Mouse (Mus musculus): ENCODE results near the gene Apof. TPM values are rescaled to one million over a fixed set of nuclear protein-coding genes. Genes with fewer than 3 reads are reported as not detected.

Apof gene
- polyA plus RNA-seq (2015; fragmentation: Nextera tagmentation; extraction: Ambion mirVana) = 5.7 and 7.3 TPM in 2 replicates

GRCm38 (mm10) chr10:128268371-128268770, at the start of gene Apof:
TSS of gene Apof (plus strand) at chr10:128268671.
- 69% methylated on average over 6 of the region's 6 CpGs for WGBS
- Histone ChIP-seq H3K4me1 (ENCODE audit: control insufficient read depth, insufficient read depth, low read length) (no peaks in the 10 kb centered on the region), H3K27ac (ENCODE audit: low read length) (no peak within 1 kb of the TSS), H3K9ac (ENCODE audit: low read length) (no peak within 1 kb of the TSS; the same call in 1 of the 2 replicates), H3K4me2 (ENCODE audit: low read depth, low read length) (no peak within 1 kb of the TSS), H3K36me3 (ENCODE audit: control insufficient read depth, insufficient read depth, low read length) (no peaks in the 10 kb centered on the region), H3K27me3 (ENCODE audit: control insufficient read depth, insufficient read depth, low read length) (no peaks in the 10 kb centered on the region), H3K9me3 (replicated peaks; ENCODE audit: control insufficient read depth, low read length) (no peaks in the 10 kb centered on the region), H3K4me3 (replicated peaks; ENCODE audit: low read length) (no peak within 1 kb of the TSS)
- ATAC-seq (ENCODE audit: insufficient read depth, low FRiP score) = no peak

GRCm38 (mm10) chr10:128221533-128222286, 46.8 kb upstream of the Apof start:
- WGBS = 57% methylated on average over 16 of the region's 16 CpGs
- ATAC-seq (ENCODE audit: insufficient read depth, low FRiP score) = no peak
- peaks cover 2% of the 10 kb centered on the region; the same call in 1 of the 2 replicates for H3K4me1 ChIP-seq (ENCODE audit: control insufficient read depth, insufficient read depth, low read length)
- H3K4me2 ChIP-seq (ENCODE audit: low read depth, low read length) = no peak overlapping the region
- no peak overlapping the region for H3K9ac ChIP-seq (ENCODE audit: low read length)
- H3K9me3 ChIP-seq (replicated peaks; ENCODE audit: control insufficient read depth, low read length) = no peaks in the 10 kb centered on the region
- no peaks in the 10 kb centered on the region for H3K27me3 ChIP-seq (ENCODE audit: control insufficient read depth, insufficient read depth, low read length)
- H3K27ac ChIP-seq (ENCODE audit: low read length) = no peak overlapping the region
- H3K36me3 ChIP-seq (ENCODE audit: control insufficient read depth, insufficient read depth, low read length) = no peaks in the 10 kb centered on the region
- H3K4me3 ChIP-seq (replicated peaks; ENCODE audit: low read length) = no peak overlapping the region

GRCm38 (mm10) chr10:128225064-128225463, 43.4 kb upstream of the Apof start:
- no peak overlapping the region for H3K27ac ChIP-seq (ENCODE audit: low read length)
- no peaks in the 10 kb centered on the region for H3K36me3 ChIP-seq (ENCODE audit: control insufficient read depth, insufficient read depth, low read length)
- no peaks in the 10 kb centered on the region for H3K27me3 ChIP-seq (ENCODE audit: control insufficient read depth, insufficient read depth, low read length)
- no peak overlapping the region for H3K4me3 ChIP-seq (replicated peaks; ENCODE audit: low read length)
- H3K9me3 ChIP-seq (replicated peaks; ENCODE audit: control insufficient read depth, low read length) = no peaks in the 10 kb centered on the region
- peaks cover 2% of the 10 kb centered on the region; the same call in 1 of the 2 replicates for H3K4me1 ChIP-seq (ENCODE audit: control insufficient read depth, insufficient read depth, low read length)
- H3K4me2 ChIP-seq (ENCODE audit: low read depth, low read length) = no peak overlapping the region
- H3K9ac ChIP-seq (ENCODE audit: low read length) = no peak overlapping the region
- 53% methylated on average over 5 of the region's 5 CpGs for WGBS
- no peak for ATAC-seq (ENCODE audit: insufficient read depth, low FRiP score)

- no peak within 1 kb of the TSS for H3K4me2 ChIP-seq (ENCODE audit: low read depth, low read length)
- ATAC-seq (ENCODE audit: insufficient read depth, low FRiP score) = no peak
Measured at GRCm38 (mm10) chr10:128225538-128225937, 42.9 kb upstream of the Apof start, which contains the start of gene Mip. TSS of gene Mip (plus strand) at chr10:128225838.

GRCm38 (mm10) chr10:128227592-128227991, 40.9 kb upstream of the Apof start:
- ATAC-seq (ENCODE audit: insufficient read depth, low FRiP score) = no peak
- 75% methylated on average over 9 of the region's 9 CpGs for WGBS

More at GRCm38 (mm10) chr10:128225538-128225937, 42.9 kb upstream of the Apof start, which contains the start of gene Mip:
- H3K36me3 ChIP-seq (ENCODE audit: control insufficient read depth, insufficient read depth, low read length) = no peaks in the 10 kb centered on the region
- no peaks in the 10 kb centered on the region for H3K9me3 ChIP-seq (replicated peaks; ENCODE audit: control insufficient read depth, low read length)
- no peaks in the 10 kb centered on the region for H3K27me3 ChIP-seq (ENCODE audit: control insufficient read depth, insufficient read depth, low read length)
- no peak within 1 kb of the TSS for H3K4me3 ChIP-seq (replicated peaks; ENCODE audit: low read length)
- no peak within 1 kb of the TSS for H3K27ac ChIP-seq (ENCODE audit: low read length)
- H3K9ac ChIP-seq (ENCODE audit: low read length) = no peak within 1 kb of the TSS
- H3K4me1 ChIP-seq (ENCODE audit: control insufficient read depth, insufficient read depth, low read length) = peaks cover 2% of the 10 kb centered on the region; the same call in 1 of the 2 replicates
- 42% methylated on average over 4 of the region's 4 CpGs for WGBS

GRCm38 (mm10) chr10:128228009-128228408, 40.5 kb upstream of the Apof start:
- WGBS = 90% methylated on average over 8 of the region's 8 CpGs
- Histone ChIP-seq H3K4me1 (ENCODE audit: control insufficient read depth, insufficient read depth, low read length) (peaks cover 11% of the 10 kb centered on the region), H3K4me3 (replicated peaks; ENCODE audit: low read length) (no peak overlapping the region), H3K4me2 (ENCODE audit: low read depth, low read length) (no peak overlapping the region), H3K27ac (ENCODE audit: low read length) (no peak overlapping the region), H3K9me3 (replicated peaks; ENCODE audit: control insufficient read depth, low read length) (no peaks in the 10 kb centered on the region), H3K9ac (ENCODE audit: low read length) (no peak overlapping the region), H3K36me3 (ENCODE audit: control insufficient read depth, insufficient read depth, low read length) (no peaks in the 10 kb centered on the region), H3K27me3 (ENCODE audit: control insufficient read depth, insufficient read depth, low read length) (no peaks in the 10 kb centered on the region)
- no peak for ATAC-seq (ENCODE audit: insufficient read depth, low FRiP score)

More at GRCm38 (mm10) chr10:128227592-128227991, 40.9 kb upstream of the Apof start:
- Histone ChIP-seq H3K27ac (ENCODE audit: low read length) (no peak overlapping the region), H3K27me3 (ENCODE audit: control insufficient read depth, insufficient read depth, low read length) (no peaks in the 10 kb centered on the region), H3K4me2 (ENCODE audit: low read depth, low read length) (no peak overlapping the region), H3K9ac (ENCODE audit: low read length) (no peak overlapping the region), H3K9me3 (replicated peaks; ENCODE audit: control insufficient read depth, low read length) (no peaks in the 10 kb centered on the region), H3K36me3 (ENCODE audit: control insufficient read depth, insufficient read depth, low read length) (no peaks in the 10 kb centered on the region), H3K4me1 (ENCODE audit: control insufficient read depth, insufficient read depth, low read length) (peaks cover 8% of the 10 kb centered on the region), H3K4me3 (replicated peaks; ENCODE audit: low read length) (no peak overlapping the region)

GRCm38 (mm10) chr10:128230582-128230981, 37.9 kb upstream of the Apof start:
- no peaks in the 10 kb centered on the region for H3K36me3 ChIP-seq (ENCODE audit: control insufficient read depth, insufficient read depth, low read length)
- H3K9me3 ChIP-seq (replicated peaks; ENCODE audit: control insufficient read depth, low read length) = no peaks in the 10 kb centered on the region
- H3K9ac ChIP-seq (ENCODE audit: low read length) = peak overlapping the region; percentile 85; the same call in 1 of the 2 replicates
- H3K4me3 ChIP-seq (replicated peaks; ENCODE audit: low read length) = no peak overlapping the region
- no peak overlapping the region for H3K27ac ChIP-seq (ENCODE audit: low read length)
- WGBS = 76% methylated on average over 12 of the region's 12 CpGs
- no peak for ATAC-seq (ENCODE audit: insufficient read depth, low FRiP score)
- no peaks in the 10 kb centered on the region for H3K27me3 ChIP-seq (ENCODE audit: control insufficient read depth, insufficient read depth, low read length)
- peaks cover 9% of the 10 kb centered on the region for H3K4me1 ChIP-seq (ENCODE audit: control insufficient read depth, insufficient read depth, low read length)
- H3K4me2 ChIP-seq (ENCODE audit: low read depth, low read length) = no peak overlapping the region

- Histone ChIP-seq H3K9ac (ENCODE audit: low read length) (peak overlapping the region; percentile 85), H3K36me3 (ENCODE audit: control insufficient read depth, insufficient read depth, low read length) (no peaks in the 10 kb centered on the region), H3K4me3 (replicated peaks; ENCODE audit: low read length) (peak overlapping the region; percentile 66), H3K4me1 (ENCODE audit: control insufficient read depth, insufficient read depth, low read length) (peaks cover 9% of the 10 kb centered on the region), H3K27ac (ENCODE audit: low read length) (peak overlapping the region; percentile 92), H3K27me3 (ENCODE audit: control insufficient read depth, insufficient read depth, low read length) (no peaks in the 10 kb centered on the region), H3K9me3 (replicated peaks; ENCODE audit: control insufficient read depth, low read length) (no peaks in the 10 kb centered on the region), H3K4me2 (ENCODE audit: low read depth, low read length) (peak overlapping the region; percentile 81)
- 5% methylated on average over 5 of the region's 5 CpGs for WGBS
- ATAC-seq (ENCODE audit: insufficient read depth, low FRiP score) = no peak
Measured at GRCm38 (mm10) chr10:128231146-128231545, 37.3 kb upstream of the Apof start.

- peaks cover 9% of the 10 kb centered on the region for H3K4me1 ChIP-seq (ENCODE audit: control insufficient read depth, insufficient read depth, low read length)
- peak within 1 kb of the TSS; percentile 85 for H3K9ac ChIP-seq (ENCODE audit: low read length)
- no peaks in the 10 kb centered on the region for H3K27me3 ChIP-seq (ENCODE audit: control insufficient read depth, insufficient read depth, low read length)
Measured at GRCm38 (mm10) chr10:128231697-128232419, 36.6 kb upstream of the Apof start, which contains the start of gene Timeless. TSS of gene Timeless (plus strand) at chr10:128232065.

More at GRCm38 (mm10) chr10:128231697-128232419, 36.6 kb upstream of the Apof start, which contains the start of gene Timeless:
- Histone ChIP-seq H3K36me3 (ENCODE audit: control insufficient read depth, insufficient read depth, low read length) (no peaks in the 10 kb centered on the region), H3K27ac (ENCODE audit: low read length) (peak within 1 kb of the TSS; percentile 92), H3K9me3 (replicated peaks; ENCODE audit: control insufficient read depth, low read length) (no peaks in the 10 kb centered on the region), H3K4me3 (replicated peaks; ENCODE audit: low read length) (peak within 1 kb of the TSS; percentile 66), H3K4me2 (ENCODE audit: low read depth, low read length) (peak within 1 kb of the TSS; percentile 81)
- ATAC-seq (ENCODE audit: insufficient read depth, low FRiP score) = peak; percentile 93
- under 1% methylated on average over 58 of the region's 58 CpGs for WGBS
